Mouse (Mus musculus) cerebral cortex, adult 2 months (tissue): ENCODE measurements around the gene Ahdc1.

Source experiments
- WGBS: fragments of 180-500 bp; shearing (Covaris S2); methylation state at CpG from one replicate; pipeline ENCODE4 v1.1.7; 2018; 5-methylcytosine and 5-hydroxymethylcytosine counted together

The Ahdc1 gene

GRCm38 (mm10) chr4:133127079-133127478 lies 116.0 kb downstream of the Ahdc1 start:
- 79% methylated on average over 3 of the region's 3 CpGs for WGBS
